Mouse (Mus musculus) testis, adult 2 months (tissue): ENCODE results near the gene Zfp800. TPM values are rescaled to one million over a fixed set of nuclear protein-coding genes. Genes with fewer than 3 reads are reported as not detected.
A peak's percentile ranks its signal among the peaks of the same experiment; 100 is the strongest.

Source experiments
- H3K27ac ChIP-seq: fragments of 200-500 bp; 2 replicates; pipeline ENCODE4 v1.5.1; 2012; ENCODE audit warnings: low read depth, low read length; ENCODE audit not compliant: control insufficient read depth, insufficient read depth
- H3K27me3 ChIP-seq: fragments of 200-500 bp; 2 replicates; pipeline ENCODE4 v1.6.1; 2012; ENCODE audit warnings: mild to moderate bottlenecking, low read length, moderate library complexity; ENCODE audit not compliant: control insufficient read depth, insufficient read depth
- H3K36me3 ChIP-seq: fragments of 200-500 bp; 2 replicates; pipeline ENCODE4 v1.6.1; 2012; ENCODE audit warnings: mild to moderate bottlenecking, low read length; ENCODE audit not compliant: control insufficient read depth, insufficient read depth
- H3K4me1 ChIP-seq: fragments of 200-500 bp; 2 replicates; pipeline ENCODE4 v1.6.1; 2012; ENCODE audit warnings: low read length; ENCODE audit not compliant: control insufficient read depth, insufficient read depth
- H3K4me3 ChIP-seq: fragments of 200-500 bp; 2 replicates; pipeline ENCODE4 v1.5.1; 2012; ENCODE audit warnings: low read depth, mild to moderate bottlenecking, low read length, moderate library complexity, mixed read lengths; ENCODE audit not compliant: control insufficient read depth
- CTCF ChIP-seq: fragments of 200-500 bp; IDR thresholded peaks from 2 replicates; pipeline ENCODE4 v1.5.1; 2012; ENCODE audit warnings: low read depth, mild to moderate bottlenecking, inconsistent platforms, low read length, moderate library complexity; ENCODE audit not compliant: control insufficient read depth, insufficient read depth, insufficient replicate concordance
- POLR2A ChIP-seq: fragments of 200-500 bp; IDR thresholded peaks from 2 replicates; pipeline ENCODE4 v1.6.1; 2012; ENCODE audit warnings: low read depth, mild to moderate bottlenecking, inconsistent platforms, low read length, moderate library complexity; ENCODE audit not compliant: control insufficient read depth
- polyA plus RNA-seq: library from polyadenylated mRNA; depleted of rRNA; stranded (reverse); fragments of >200 nt; gene quantifications from 2 replicates; pipeline ENCODE4 v1.2.3, GENCODE M21; 2012

Gene Zfp800
- polyA plus RNA-seq, 1 experiment, result 5.2 TPM

GRCm38 (mm10) chr6:28308929-28309328 lies 88.9 kb downstream of the Zfp800 start:
- no peaks in the 10 kb centered on the region for H3K36me3 ChIP-seq
- no peaks in the 10 kb centered on the region for H3K27me3 ChIP-seq

GRCm38 (mm10) chr6:28306702-28307101 lies 91.1 kb downstream of the Zfp800 start:
- no peak overlapping the region for H3K4me3 ChIP-seq
- TF ChIP-seq POLR2A (no peak), CTCF (no peak)
- H3K36me3 ChIP-seq, result no peaks in the 10 kb centered on the region
- H3K4me1 ChIP-seq, result no peaks in the 10 kb centered on the region
- no peak overlapping the region for H3K27ac ChIP-seq
- H3K27me3 ChIP-seq, result no peaks in the 10 kb centered on the region

More at GRCm38 (mm10) chr6:28308929-28309328, 88.9 kb downstream of the Zfp800 start:
- H3K4me3 ChIP-seq, result no peak overlapping the region
- H3K4me1 ChIP-seq, result no peaks in the 10 kb centered on the region
- TF ChIP-seq POLR2A (no peak), CTCF (no peak)
- no peak overlapping the region for H3K27ac ChIP-seq

GRCm38 (mm10) chr6:28296306-28296705 lies 101.5 kb downstream of the Zfp800 start:
- no peaks in the 10 kb centered on the region for H3K36me3 ChIP-seq
- H3K27ac ChIP-seq, result no peak overlapping the region
- H3K4me1 ChIP-seq, result no peaks in the 10 kb centered on the region; the same call in 1 of the 2 replicates
- H3K27me3 ChIP-seq, result no peaks in the 10 kb centered on the region
- TF ChIP-seq POLR2A, result no peak
- TF ChIP-seq CTCF, result no peak
- H3K4me3 ChIP-seq, result no peak overlapping the region

- TF ChIP-seq CTCF (no peak), POLR2A (no peak)
- Histone ChIP-seq H3K27ac (no peak overlapping the region), H3K4me1 (no peaks in the 10 kb centered on the region; the same call in 1 of the 2 replicates), H3K36me3 (no peaks in the 10 kb centered on the region), H3K4me3 (no peak overlapping the region), H3K27me3 (no peaks in the 10 kb centered on the region)
These were observed 102.2 kb downstream of the Zfp800 start for GRCm38 (mm10) chr6:28295581-28295980.

- TF ChIP-seq POLR2A (no peak), CTCF (no peak)
- Histone ChIP-seq H3K36me3 (no peaks in the 10 kb centered on the region), H3K27me3 (no peaks in the 10 kb centered on the region)
These were observed 105.0 kb downstream of the Zfp800 start for GRCm38 (mm10) chr6:28292810-28293209.

GRCm38 (mm10) chr6:28279886-28280285 lies 117.9 kb downstream of the Zfp800 start:
- Histone ChIP-seq H3K4me3 (no peak overlapping the region), H3K27me3 (no peaks in the 10 kb centered on the region), H3K4me1 (no peaks in the 10 kb centered on the region), H3K36me3 (no peaks in the 10 kb centered on the region), H3K27ac (no peak overlapping the region)
- no peak for TF ChIP-seq CTCF
- no peak for TF ChIP-seq POLR2A

More at GRCm38 (mm10) chr6:28292810-28293209, 105.0 kb downstream of the Zfp800 start:
- H3K4me3 ChIP-seq, result no peak overlapping the region
- H3K27ac ChIP-seq, result no peak overlapping the region
- H3K4me1 ChIP-seq, result no peaks in the 10 kb centered on the region; the same call in 1 of the 2 replicates

GRCm38 (mm10) chr6:28262198-28262621 lies 135.6 kb downstream of the Zfp800 start:
- Histone ChIP-seq H3K27ac (peak overlapping the region; percentile 99), H3K4me1 (peaks cover 7% of the 10 kb centered on the region), H3K27me3 (no peaks in the 10 kb centered on the region), H3K36me3 (peaks cover 4% of the 10 kb centered on the region), H3K4me3 (peak overlapping the region; percentile 99)
- TF ChIP-seq CTCF (no peak), POLR2A (no peak)

GRCm38 (mm10) chr6:28261307-28262197 lies 136.3 kb downstream of the Zfp800 start:
- peaks cover 7% of the 10 kb centered on the region for H3K4me1 ChIP-seq
- H3K27ac ChIP-seq, result peak overlapping the region; percentile 99
- peaks cover 4% of the 10 kb centered on the region for H3K36me3 ChIP-seq
- H3K27me3 ChIP-seq, result no peaks in the 10 kb centered on the region
- TF ChIP-seq CTCF (no peak), POLR2A (peak; percentile 88)
- peak overlapping the region; percentile 99 for H3K4me3 ChIP-seq
